Mouse (Mus musculus) bone marrow macrophage, adult 2 months (primary cell): ENCODE measurements around the gene Kdm2b.

Source experiments
- CTCF ChIP-seq: IDR thresholded peaks from 2 replicates; pipeline ENCODE4 v1.5.1; 2012; ENCODE audit warnings: low read depth, mild to moderate bottlenecking, low read length, moderate library complexity
- POLR2A ChIP-seq: IDR thresholded peaks from 2 replicates; pipeline ENCODE4 v1.6.1; 2012; ENCODE audit warnings: mild to moderate bottlenecking, low read depth, low read length, borderline replicate concordance

DNA sequence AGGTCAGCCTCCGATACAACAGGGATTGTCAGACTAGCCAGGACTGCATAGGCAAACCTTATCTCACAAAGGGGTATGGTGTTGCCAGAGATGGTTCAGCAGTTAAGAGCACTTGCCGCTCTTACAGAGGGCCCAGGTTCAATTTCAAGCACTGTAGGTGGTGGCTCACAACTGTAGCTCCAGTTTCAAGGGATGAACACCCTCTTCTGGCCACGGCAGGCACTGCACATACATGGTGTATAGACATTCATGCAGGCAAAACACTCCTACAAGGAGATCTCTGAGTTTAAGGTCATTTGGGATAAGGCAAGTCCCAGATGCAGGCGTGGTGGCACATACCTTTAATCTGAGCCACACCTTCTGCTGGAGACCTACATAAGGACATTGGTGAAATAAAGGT lies 76.8 kb downstream of the Kdm2b start:
- TF ChIP-seq CTCF (no peak), POLR2A (no peak)
